Mouse (Mus musculus) common myeloid progenitor, adult 5-6 weeks (primary cell): ENCODE measurements around the gene Rpgrip1. TPM values are rescaled to one million over a fixed set of nuclear protein-coding genes. Genes with fewer than 3 reads are reported as not detected.

Experiments
- ATAC-seq: replicated peaks from 2 replicates; pipeline ENCODE4 v1.8.0; 2016; ENCODE audit warnings: low read depth, mild to moderate bottlenecking, moderate TSS enrichment, inconsistent platforms; ENCODE audit not compliant: poor library complexity, severe bottlenecking
- total RNA-seq: library from RNA; stranded (forward); fragments of 200-1000, 187-1606 nt; gene quantifications from 2 replicates; pipeline ENCODE4 v1.2.3, GENCODE M21; 2017

Rpgrip1 gene
- total RNA-seq, 1 experiment from 2014 or later, result 17.2 TPM

- peak; percentile 34; the same call in 1 of the 2 replicates for ATAC-seq
Measured at GRCm38 (mm10) chr14:52195691-52196090, 85.2 kb downstream of the Rpgrip1 start.

- ATAC-seq, result no peak
Measured at GRCm38 (mm10) chr14:52196230-52197155, 86.0 kb downstream of the Rpgrip1 start.

- ATAC-seq, result peak; percentile 81
Measured at GRCm38 (mm10) chr14:52197156-52197878, 86.8 kb downstream of the Rpgrip1 start, which contains the start of gene Supt16. Gene Supt16 (minus strand): TSS chr14:52197416.

GRCm38 (mm10) chr14:52198141-52198540, 87.6 kb downstream of the Rpgrip1 start:
- ATAC-seq, result peak; percentile 64

GRCm38 (mm10) chr14:52199412-52199811, 88.9 kb downstream of the Rpgrip1 start:
- ATAC-seq, result no peak

Other genes with a start within 250 kb of the Rpgrip1 start
- 6.7 and 11.5 TPM in 2 replicates for gene Mettl17, start 225.9 kb upstream of the Rpgrip1 start, total RNA-seq
- 0.49 TPM in 1 of 2 replicates, not detected in the other for gene Slc39a2, start 217.8 kb upstream of the Rpgrip1 start, total RNA-seq
- 2.8 and 14.6 TPM in 2 replicates for gene Ndrg2, start 196.5 kb upstream of the Rpgrip1 start, total RNA-seq
- gene Tppp2, start 192.3 kb upstream of the Rpgrip1 start, total RNA-seq, result not detected in 2 replicates
- gene Rnase13, start 187.9 kb upstream of the Rpgrip1 start, total RNA-seq, result not detected in 2 replicates
- 27.5 and 32.4 TPM in 2 replicates for gene Arhgef40, start 126.0 kb upstream of the Rpgrip1 start, total RNA-seq
- not detected in 2 replicates for gene Tmem253, start 95.0 kb upstream of the Rpgrip1 start, total RNA-seq
- gene Zfp219, start 90.0 kb upstream of the Rpgrip1 start, total RNA-seq, result 9.8 and 14.0 TPM in 2 replicates
- gene Olfr221, start 68.2 kb upstream of the Rpgrip1 start, total RNA-seq, result not detected in 2 replicates
- gene Hnrnpc, start 6.7 kb upstream of the Rpgrip1 start, total RNA-seq, result 700 and 803 TPM in 2 replicates
- gene Supt16, start 86.7 kb downstream of the Rpgrip1 start, total RNA-seq, result 251 and 267 TPM in 2 replicates
- gene Chd8, start 147.1 kb downstream of the Rpgrip1 start, total RNA-seq, result 78.3 and 103 TPM in 2 replicates
- 42.2 and 42.7 TPM in 2 replicates for gene Tox4, start 168.4 kb downstream of the Rpgrip1 start, total RNA-seq
- gene Rab2b, start 168.8 kb downstream of the Rpgrip1 start, total RNA-seq, result 9.9 and 11.4 TPM in 2 replicates
- 48.5 and 64.8 TPM in 2 replicates for gene Mettl3, start 194.4 kb downstream of the Rpgrip1 start, total RNA-seq
- 2.6 and 3.3 TPM in 2 replicates for gene Sall2, start 218.1 kb downstream of the Rpgrip1 start, total RNA-seq
- not detected in 2 replicates for gene Olfr1513, start 245.7 kb downstream of the Rpgrip1 start, total RNA-seq